Mouse (Mus musculus): ENCODE data around the gene Prr5l. TPM values are rescaled to one million over a fixed set of nuclear protein-coding genes. Genes with fewer than 3 reads are reported as not detected.
A peak's percentile ranks its signal among the peaks of the same experiment; 100 is the strongest.

Prr5l gene
- polyA plus RNA-seq, 1 experiment from 2014 or later = 50.6 TPM

DNA sequence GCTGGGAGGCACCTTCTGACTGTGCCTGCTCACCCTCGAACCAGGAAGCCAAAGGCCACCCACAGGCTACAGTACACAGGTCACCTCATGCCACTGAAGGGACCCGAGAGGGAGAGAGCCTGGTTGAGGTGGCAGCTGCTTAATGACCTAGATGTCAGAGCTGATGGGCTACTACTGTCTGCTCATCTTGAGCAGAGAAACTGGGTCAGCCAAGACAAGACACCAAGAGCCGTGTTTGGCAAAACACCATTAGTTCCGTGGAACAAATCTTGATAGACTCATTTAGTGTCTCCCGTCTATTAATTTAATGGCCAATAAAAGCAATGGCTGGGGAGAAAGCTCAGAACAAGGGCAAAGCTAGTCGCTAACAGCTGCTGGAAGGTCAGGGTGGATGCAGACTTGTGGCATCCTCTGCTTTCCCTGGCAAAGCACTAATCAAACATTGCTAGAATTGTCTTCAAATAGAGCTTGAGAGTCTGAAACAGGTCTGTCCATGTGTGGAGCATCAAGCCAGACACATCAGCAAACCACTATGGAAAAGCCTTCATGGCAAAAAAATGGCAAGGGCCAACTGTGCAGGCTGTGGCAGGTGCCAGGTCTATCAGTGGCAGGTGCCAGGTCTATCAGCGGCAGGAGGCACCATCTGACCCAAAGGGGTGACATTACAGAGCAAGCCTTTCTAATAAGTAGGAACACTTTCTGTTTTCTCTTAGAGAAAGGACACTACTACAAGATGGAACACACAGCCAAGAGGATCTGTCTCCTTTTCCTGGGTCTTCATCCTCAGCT, 140.6 kb downstream of the Prr5l start:
- no peaks in the 10 kb centered on the region for H3K9me3 ChIP-seq
- no peak for ATAC-seq (ENCODE audit: insufficient number of reproducible peaks, insufficient read depth, low FRiP score, low TSS enrichment, low read depth)
- no peak overlapping the region for H3K9ac ChIP-seq (replicated peaks)
- no peak overlapping the region for H3K4me3 ChIP-seq (replicated peaks)
- 75% methylated on average over 7 of the region's 7 CpGs for WGBS
- no peaks in the 10 kb centered on the region for H3K27me3 ChIP-seq
- H3K27ac ChIP-seq = no peak overlapping the region
- H3K4me1 ChIP-seq (replicated peaks) = peaks cover 3% of the 10 kb centered on the region; the same call in 1 of the 2 replicates
- peaks cover 28% of the 10 kb centered on the region for H3K36me3 ChIP-seq
- H3K4me2 ChIP-seq = no peak overlapping the region

DNA sequence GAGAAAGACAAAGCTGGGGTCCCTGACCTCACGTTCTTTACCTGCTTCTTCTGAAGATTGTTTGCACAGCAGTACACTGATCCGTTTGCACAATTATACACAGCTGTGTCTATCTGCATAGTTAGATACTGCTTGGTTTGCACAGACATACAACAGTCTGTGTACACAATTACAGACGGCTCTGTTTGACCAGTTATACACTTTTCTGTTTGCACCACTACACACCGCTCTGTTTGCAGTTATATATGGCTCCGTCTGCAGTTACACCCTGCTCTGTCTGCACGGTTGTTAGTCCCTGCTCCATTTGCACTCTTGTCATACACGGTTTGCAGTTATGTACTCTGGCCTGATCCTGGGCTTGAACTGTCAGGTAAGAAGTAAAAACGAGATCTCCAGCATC, 141.2 kb downstream of the Prr5l start:
- H3K27ac ChIP-seq = no peak overlapping the region
- no peaks in the 10 kb centered on the region for H3K27me3 ChIP-seq
- H3K4me3 ChIP-seq (replicated peaks) = no peak overlapping the region
- H3K4me2 ChIP-seq = no peak overlapping the region
- WGBS = 79% methylated on average over 8 of the region's 8 CpGs
- ATAC-seq (ENCODE audit: insufficient number of reproducible peaks, insufficient read depth, low FRiP score, low TSS enrichment, low read depth) = no peak
- H3K4me1 ChIP-seq (replicated peaks) = peaks cover 3% of the 10 kb centered on the region; the same call in 1 of the 2 replicates
- no peak overlapping the region for H3K9ac ChIP-seq (replicated peaks)
- peaks cover 28% of the 10 kb centered on the region for H3K36me3 ChIP-seq
- H3K9me3 ChIP-seq = no peaks in the 10 kb centered on the region

DNA sequence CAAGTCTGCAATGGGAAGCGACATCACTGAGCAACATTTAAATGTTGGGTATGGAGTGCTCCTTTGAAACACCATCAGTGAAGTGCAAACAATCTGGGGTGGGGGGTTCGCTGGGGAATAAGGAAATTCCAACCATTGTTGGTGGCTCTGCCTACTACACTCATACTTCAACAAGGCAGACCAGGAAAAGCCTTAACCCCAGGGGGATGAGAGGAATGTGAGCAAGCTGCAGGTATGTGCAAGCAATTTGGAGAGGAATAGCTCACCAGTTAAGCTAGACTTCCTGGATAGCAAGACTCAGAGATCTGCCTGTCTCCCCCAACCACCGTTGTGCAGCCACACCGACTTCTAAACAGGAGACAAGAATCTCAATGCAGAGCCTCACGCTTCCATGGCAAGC, 142.9 kb downstream of the Prr5l start:
- no peaks in the 10 kb centered on the region for H3K9me3 ChIP-seq
- H3K4me2 ChIP-seq = no peak overlapping the region
- no peak overlapping the region for H3K9ac ChIP-seq (replicated peaks)
- peaks cover 27% of the 10 kb centered on the region for H3K36me3 ChIP-seq
- peaks cover 3% of the 10 kb centered on the region; the same call in 1 of the 2 replicates for H3K4me1 ChIP-seq (replicated peaks)
- 69% methylated on average over 5 of the region's 5 CpGs for WGBS
- no peaks in the 10 kb centered on the region for H3K27me3 ChIP-seq
- H3K27ac ChIP-seq = no peak overlapping the region
- H3K4me3 ChIP-seq (replicated peaks) = no peak overlapping the region
- ATAC-seq (ENCODE audit: insufficient number of reproducible peaks, insufficient read depth, low FRiP score, low TSS enrichment, low read depth) = no peak

DNA sequence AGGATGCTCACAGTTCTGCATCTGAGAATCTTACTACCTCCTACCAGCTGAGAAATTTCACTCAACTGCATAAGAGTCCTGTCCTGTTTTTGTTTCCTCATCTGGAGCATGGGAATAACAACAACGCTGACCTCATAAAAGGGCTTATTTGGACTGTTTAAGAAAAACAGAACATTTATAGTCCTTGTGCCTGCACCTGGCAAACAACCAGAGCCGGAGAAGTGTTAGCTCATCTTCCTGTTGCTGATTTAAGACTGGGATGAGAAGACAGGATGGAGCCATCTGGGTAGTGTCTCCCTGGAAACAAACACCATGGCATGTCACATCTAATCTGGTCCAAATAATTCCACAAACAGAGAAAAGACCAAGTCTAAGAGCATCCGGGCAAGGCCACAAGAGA, 149.3 kb downstream of the Prr5l start:
- no peak overlapping the region for H3K4me2 ChIP-seq
- ATAC-seq (ENCODE audit: insufficient number of reproducible peaks, insufficient read depth, low FRiP score, low TSS enrichment, low read depth) = no peak
- no peak overlapping the region for H3K4me3 ChIP-seq (replicated peaks)
- H3K4me1 ChIP-seq (replicated peaks) = no peaks in the 10 kb centered on the region
- H3K9me3 ChIP-seq = no peaks in the 10 kb centered on the region
- no peaks in the 10 kb centered on the region for H3K27me3 ChIP-seq
- H3K9ac ChIP-seq (replicated peaks) = no peak overlapping the region
- peaks cover 60% of the 10 kb centered on the region for H3K36me3 ChIP-seq
- WGBS = 64% methylated on average over 3 of the region's 3 CpGs
- no peak overlapping the region for H3K27ac ChIP-seq

DNA sequence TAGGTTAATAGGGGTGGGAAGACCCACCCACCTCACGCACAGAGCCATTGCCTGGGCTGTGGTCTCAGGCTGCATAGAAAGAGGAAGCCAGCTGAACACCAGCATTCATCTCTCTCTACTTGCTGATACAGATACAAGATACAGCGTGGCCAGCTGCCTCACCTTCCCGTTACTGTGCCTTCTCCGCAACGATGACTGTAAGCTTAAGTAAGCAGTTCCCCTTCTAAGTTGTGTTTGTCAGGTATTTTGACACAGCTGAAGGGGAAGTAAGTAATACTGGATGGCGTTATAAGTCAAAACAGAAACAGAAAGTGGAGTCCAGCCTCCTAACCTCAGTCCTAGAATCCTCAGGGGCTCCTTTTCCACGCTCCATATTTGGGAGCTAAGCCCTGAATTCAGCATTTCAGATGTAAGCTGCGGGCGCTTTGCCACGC, 150.0 kb downstream of the Prr5l start:
- peaks cover 65% of the 10 kb centered on the region for H3K36me3 ChIP-seq
- H3K9me3 ChIP-seq = no peaks in the 10 kb centered on the region
- no peak overlapping the region for H3K4me3 ChIP-seq (replicated peaks)
- H3K4me1 ChIP-seq (replicated peaks) = no peaks in the 10 kb centered on the region
- H3K4me2 ChIP-seq = no peak overlapping the region
- H3K27me3 ChIP-seq = no peaks in the 10 kb centered on the region
- 92% methylated on average over 10 of the region's 10 CpGs for WGBS
- H3K9ac ChIP-seq (replicated peaks) = no peak overlapping the region
- no peak for ATAC-seq (ENCODE audit: insufficient number of reproducible peaks, insufficient read depth, low FRiP score, low TSS enrichment, low read depth)
- H3K27ac ChIP-seq = no peak overlapping the region

DNA sequence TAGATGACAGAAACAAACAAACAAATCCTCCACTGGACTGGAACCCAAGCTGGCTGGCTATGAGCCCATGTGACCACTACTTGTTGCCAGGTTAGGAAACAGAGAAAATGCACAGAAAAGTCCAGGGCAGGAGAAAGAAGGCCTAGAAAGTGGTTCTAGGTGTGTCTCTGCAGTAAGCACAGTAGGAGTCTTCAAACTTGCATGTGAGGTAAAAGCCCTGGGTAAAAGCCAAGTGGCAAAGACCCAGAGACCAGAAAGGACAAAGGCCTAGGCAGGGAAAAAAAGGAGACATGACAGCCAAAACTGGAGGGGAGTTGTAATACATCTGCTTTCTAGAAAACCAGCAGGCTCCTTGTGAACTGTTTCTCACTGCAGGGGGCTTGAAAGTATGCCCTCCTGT, 151.9 kb downstream of the Prr5l start:
- Histone ChIP-seq H3K9me3 (no peaks in the 10 kb centered on the region), H3K4me2 (no peak overlapping the region), H3K9ac (replicated peaks) (no peak overlapping the region), H3K4me1 (replicated peaks) (no peaks in the 10 kb centered on the region), H3K4me3 (replicated peaks) (no peak overlapping the region), H3K27me3 (no peaks in the 10 kb centered on the region), H3K27ac (no peak overlapping the region), H3K36me3 (peaks cover 70% of the 10 kb centered on the region)
- ATAC-seq (ENCODE audit: insufficient number of reproducible peaks, insufficient read depth, low FRiP score, low TSS enrichment, low read depth) = no peak

DNA sequence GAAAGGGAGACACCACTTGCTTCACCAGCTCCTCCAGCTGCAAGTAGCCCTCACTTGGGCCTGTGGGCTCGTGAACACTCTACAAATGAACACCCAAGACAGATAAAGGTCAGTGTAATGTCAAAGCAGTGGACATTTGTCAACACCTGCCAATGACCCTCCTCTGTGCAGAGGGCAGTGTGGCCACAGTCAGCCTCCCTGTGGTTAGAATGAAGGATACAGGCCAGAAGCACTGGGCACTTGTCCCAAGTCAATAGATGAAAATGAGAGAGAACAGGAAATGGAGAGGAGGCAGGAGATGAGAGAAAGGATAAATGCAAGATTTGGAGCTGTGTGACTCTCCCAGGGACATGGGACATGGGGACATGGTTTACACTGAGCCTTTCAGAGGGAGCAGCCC, 153.4 kb downstream of the Prr5l start:
- ATAC-seq (ENCODE audit: insufficient number of reproducible peaks, insufficient read depth, low FRiP score, low TSS enrichment, low read depth) = no peak
- Histone ChIP-seq H3K4me1 (replicated peaks) (no peaks in the 10 kb centered on the region), H3K4me3 (replicated peaks) (no peak overlapping the region), H3K9me3 (no peaks in the 10 kb centered on the region), H3K27me3 (no peaks in the 10 kb centered on the region), H3K4me2 (no peak overlapping the region), H3K27ac (no peak overlapping the region), H3K36me3 (peaks cover 67% of the 10 kb centered on the region), H3K9ac (replicated peaks) (no peak overlapping the region)
- WGBS = 51% methylated on average over 1 of the region's 1 CpGs

DNA sequence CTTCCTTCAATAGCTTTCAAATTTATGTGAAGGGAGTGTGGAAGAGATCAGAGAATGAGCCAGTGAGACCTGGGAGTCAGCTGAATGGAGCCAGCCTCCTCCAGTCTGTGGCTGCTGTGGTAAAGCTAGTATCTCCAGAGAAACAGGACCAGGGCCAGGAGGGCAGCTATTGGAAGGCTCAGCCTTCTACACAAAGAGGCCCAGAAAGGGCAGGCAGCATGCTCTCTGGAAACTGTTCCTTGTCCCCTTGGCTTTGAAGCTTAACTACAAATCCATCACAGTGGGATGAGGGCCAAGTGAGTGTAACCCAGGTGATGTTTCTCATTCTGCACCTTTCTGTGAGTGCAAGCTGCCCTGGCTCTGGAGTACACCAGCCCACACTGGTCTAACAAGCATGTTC, 155.0 kb downstream of the Prr5l start:
- Histone ChIP-seq H3K9me3 (no peaks in the 10 kb centered on the region), H3K27ac (no peak overlapping the region), H3K36me3 (peaks cover 53% of the 10 kb centered on the region), H3K4me3 (replicated peaks) (no peak overlapping the region), H3K27me3 (no peaks in the 10 kb centered on the region), H3K4me1 (replicated peaks) (peaks cover 9% of the 10 kb centered on the region), H3K9ac (replicated peaks) (no peak overlapping the region), H3K4me2 (no peak overlapping the region)
- no peak for ATAC-seq (ENCODE audit: insufficient number of reproducible peaks, insufficient read depth, low FRiP score, low TSS enrichment, low read depth)

DNA sequence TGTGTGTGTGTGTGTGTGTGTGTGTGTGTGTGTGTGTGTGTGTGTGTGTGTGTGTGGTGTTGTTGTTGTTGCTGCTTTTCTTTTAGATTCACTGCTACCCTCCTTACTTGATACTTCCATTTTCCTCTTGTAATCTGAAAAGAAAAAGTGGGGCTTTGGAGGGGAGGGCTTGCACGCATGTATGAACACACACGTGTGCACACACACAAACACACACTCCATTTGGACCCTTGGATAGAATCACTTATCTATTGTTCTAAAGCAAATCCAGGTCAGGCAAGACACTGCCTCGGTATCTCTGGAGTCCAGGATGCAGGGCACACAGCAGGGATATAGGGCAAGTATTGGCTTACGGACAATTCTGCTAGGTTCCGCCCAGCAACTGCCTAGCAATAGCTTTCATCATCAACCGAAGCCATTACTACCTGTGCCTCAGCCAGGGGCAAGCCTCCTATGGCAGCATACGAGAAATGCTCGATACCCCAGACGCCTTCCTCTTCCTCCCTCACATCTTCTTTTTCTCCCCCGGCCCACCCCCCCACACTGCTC, 159.4 kb downstream of the Prr5l start:
- ATAC-seq (ENCODE audit: insufficient number of reproducible peaks, insufficient read depth, low FRiP score, low TSS enrichment, low read depth) = peak; percentile 24; the same call in 1 of the 2 replicates
- no peaks in the 10 kb centered on the region for H3K9me3 ChIP-seq
- peaks cover 13% of the 10 kb centered on the region for H3K4me1 ChIP-seq (replicated peaks)
- no peak overlapping the region for H3K4me2 ChIP-seq
- H3K4me3 ChIP-seq (replicated peaks) = no peak overlapping the region
- H3K9ac ChIP-seq (replicated peaks) = no peak overlapping the region; the same call in 1 of the 2 replicates
- H3K36me3 ChIP-seq = peaks cover 35% of the 10 kb centered on the region
- H3K27ac ChIP-seq = peak overlapping the region; percentile 41; the same call in 1 of the 2 replicates
- WGBS = 78% methylated on average over 10 of the region's 10 CpGs
- no peaks in the 10 kb centered on the region for H3K27me3 ChIP-seq

DNA sequence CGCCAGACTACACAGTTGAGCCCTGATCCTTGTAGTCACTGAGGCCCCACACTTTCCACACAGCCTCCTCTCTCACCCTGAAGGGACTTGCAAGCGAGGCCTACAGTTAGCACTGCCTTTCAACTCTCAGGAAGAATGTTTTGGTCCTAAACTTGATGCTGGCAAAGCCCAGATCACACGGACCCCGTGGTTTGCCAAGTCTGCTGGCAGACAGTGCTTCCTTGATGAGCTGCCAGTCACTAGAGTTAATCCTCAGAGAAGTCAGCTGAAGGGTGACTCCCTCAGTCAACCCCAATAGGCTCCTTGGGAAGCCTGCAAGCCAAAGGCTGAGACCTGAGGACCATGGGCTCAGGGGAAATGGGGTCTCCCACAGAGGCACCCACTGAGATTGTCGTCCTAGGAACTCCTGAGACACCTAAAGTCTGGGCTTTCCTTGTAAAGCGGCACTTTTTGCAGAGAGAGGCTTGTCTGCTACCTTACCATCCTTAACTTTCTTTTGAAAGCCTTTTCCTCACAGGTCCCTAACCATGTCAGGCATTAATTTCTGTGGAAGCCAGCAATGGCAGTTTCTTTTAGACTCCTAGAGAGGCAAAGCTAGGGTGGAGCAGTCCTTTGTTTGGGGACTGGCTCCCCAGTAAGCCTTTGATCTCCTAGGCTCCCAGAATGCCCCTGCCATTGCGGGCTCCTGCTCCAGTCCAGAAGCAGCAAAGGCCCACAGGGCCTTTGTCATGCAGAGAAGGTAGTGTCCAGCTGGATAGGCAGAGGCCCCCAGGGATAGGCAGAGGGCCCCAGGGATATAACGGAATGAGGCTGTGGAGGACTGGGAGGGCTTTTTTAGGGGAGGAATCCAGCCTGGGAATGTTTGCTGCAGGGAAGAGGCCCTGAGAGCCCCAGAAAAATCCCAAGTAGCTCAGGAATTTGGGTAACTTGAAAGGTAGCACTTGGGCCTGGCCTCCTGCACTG, 160.2 kb downstream of the Prr5l start:
- Histone ChIP-seq H3K4me2 (no peak overlapping the region), H3K36me3 (peaks cover 32% of the 10 kb centered on the region), H3K27me3 (no peaks in the 10 kb centered on the region), H3K4me3 (replicated peaks) (no peak overlapping the region), H3K27ac (peak overlapping the region; percentile 68), H3K9me3 (no peaks in the 10 kb centered on the region), H3K9ac (replicated peaks) (no peak overlapping the region; the same call in 1 of the 2 replicates), H3K4me1 (replicated peaks) (peaks cover 13% of the 10 kb centered on the region)
- 51% methylated on average over 8 of the region's 8 CpGs for WGBS
- 0 out of 2 replicates have a peak, but pooled peaks have one; percentile 33 for ATAC-seq (ENCODE audit: insufficient number of reproducible peaks, insufficient read depth, low FRiP score, low TSS enrichment, low read depth)

DNA sequence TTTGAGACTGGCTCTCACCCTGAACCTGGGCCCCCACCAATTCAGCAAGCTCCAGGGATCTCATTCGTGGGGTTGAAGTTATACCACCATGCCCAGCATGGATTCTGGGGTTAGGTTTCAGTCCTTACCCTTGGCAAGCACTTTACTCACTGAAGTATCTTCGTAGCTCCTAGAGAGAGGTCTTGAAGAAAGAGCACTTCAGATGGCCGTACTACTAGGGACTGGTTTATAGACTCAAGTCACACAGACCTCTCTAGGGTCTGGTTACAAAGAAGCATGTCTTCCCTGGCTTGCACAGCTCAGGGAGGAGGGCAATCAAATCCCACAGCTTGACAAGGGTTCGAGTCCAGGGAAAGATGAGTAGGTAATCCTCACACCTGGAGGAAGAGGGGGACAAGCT, 161.0 kb downstream of the Prr5l start:
- 83% methylated on average over 4 of the region's 4 CpGs for WGBS
- Histone ChIP-seq H3K27ac (peak overlapping the region; percentile 31; the same call in 1 of the 2 replicates), H3K27me3 (no peaks in the 10 kb centered on the region), H3K4me2 (no peak overlapping the region), H3K4me3 (replicated peaks) (no peak overlapping the region), H3K36me3 (peaks cover 33% of the 10 kb centered on the region), H3K9me3 (no peaks in the 10 kb centered on the region), H3K9ac (replicated peaks) (no peak overlapping the region), H3K4me1 (replicated peaks) (peaks cover 13% of the 10 kb centered on the region)
- no peak for ATAC-seq (ENCODE audit: insufficient number of reproducible peaks, insufficient read depth, low FRiP score, low TSS enrichment, low read depth)

Data from limb, embryonic 12.5 days (tissue).